11 mouse cellular contexts compared by ENCODE assay signal in genomic region chr5:14834155-14834991, GRCm38 (mm10).
DNase-seq lines count a peak whose midpoint lies in the region; ATAC-seq and TF ChIP-seq lines count a peak whose summit lies in the region.
"Had no signal": no experiment of that assay in that cellular context is flagged by ENCODE, and none has a peak within 500 bp of the region (broad histone marks: within the 10 kb centered on the region; RNA-seq: fewer than 3 reads in every experiment).

No protein-coding gene starts in this region.

- no peak overlapping the region for H3K4me3 ChIP-seq in left cerebral cortex, adult 2 months
- H3K4me3 ChIP-seq in layer of hippocampus, adult 2 months, result no peak overlapping the region
- no peak overlapping the region for H3K4me3 ChIP-seq in liver, embryonic 12.5 days
- H3K4me3 ChIP-seq: embryonic facial prominence, embryonic 15.5 days; limb, embryonic 10.5 days had no signal

- no peak for DNase-seq in left cerebral cortex, adult 2 months (ENCODE audit: extremely low spot score in 1 of 2, low spot score in 2 of 2)
- no peak for DNase-seq in left cerebral cortex, postnatal 36 days (ENCODE audit: low spot score in 2 of 2)
- DNase-seq in cerebellum, adult 9-10 months, result peak; percentile 75
- peak; percentile 24 to 51 for DNase-seq in layer of hippocampus, adult 2 months (ENCODE audit: low spot score in 2 of 2)
- DNase-seq in retina, adult 2 months (ENCODE audit: low read depth, low spot score), result peak; percentile 32
- no peak for DNase-seq in ovary, postnatal 14 days (ENCODE audit: low spot score)
- no peak for DNase-seq in ovary, adult 18-20 months (ENCODE audit: low spot score)

- ATAC-seq in liver, embryonic 12.5 days, result no peak
- ATAC-seq: intestine, postnatal 0 days had no signal

- H3K9ac ChIP-seq in liver, embryonic 12.5 days, result no peak overlapping the region
- H3K9ac ChIP-seq: embryonic facial prominence, embryonic 15.5 days had no signal

- no peaks in the 10 kb centered on the region for H3K36me3 ChIP-seq in liver, embryonic 12.5 days
- H3K36me3 ChIP-seq: embryonic facial prominence, embryonic 15.5 days; limb, embryonic 10.5 days had no signal

- WGBS in liver, embryonic 12.5 days (ENCODE audit: insufficient replicate concordance), result 47% methylated on average over 4 of the region's 4 CpGs

- intact Hi-C loops in left cerebral cortex, adult 2 months (cut with DNase I), result no loop called here
- intact Hi-C loops in left cerebral cortex, postnatal 36 days (cut with DNase I), result no loop called here

- H3K4me1 ChIP-seq in liver, embryonic 12.5 days, result no peaks in the 10 kb centered on the region
- H3K4me1 ChIP-seq: embryonic facial prominence, embryonic 15.5 days; limb, embryonic 10.5 days had no signal

- TF ChIP-seq CTCF in left cerebral cortex, adult 2 months (IDR thresholded peaks at IDR 0.05), result no peak
- TF ChIP-seq CTCF in layer of hippocampus, adult 2 months (conservative IDR thresholded peaks at IDR 0.05), result no peak

- H3K4me2 ChIP-seq in liver, embryonic 12.5 days, result no peak overlapping the region
- H3K4me2 ChIP-seq: embryonic facial prominence, embryonic 15.5 days had no signal

- peak overlapping the region; percentile 4; the same call in 1 of the 2 replicates for H3K27ac ChIP-seq in left cerebral cortex, adult 2 months
- H3K27ac ChIP-seq in layer of hippocampus, adult 2 months, result peak overlapping the region; percentile 81
- no peak overlapping the region for H3K27ac ChIP-seq in liver, embryonic 12.5 days
- H3K27ac ChIP-seq: embryonic facial prominence, embryonic 15.5 days; limb, embryonic 10.5 days had no signal

- H3K9me3 ChIP-seq in liver, embryonic 12.5 days (replicated peaks), result no peaks in the 10 kb centered on the region
- H3K9me3 ChIP-seq: embryonic facial prominence, embryonic 15.5 days; limb, embryonic 10.5 days had no signal

- no peaks in the 10 kb centered on the region for H3K27me3 ChIP-seq in liver, embryonic 12.5 days (replicated peaks)
- H3K27me3 ChIP-seq: embryonic facial prominence, embryonic 15.5 days had no signal

Comparison
In these comparisons a context has a peak if more than half of its experiments do, and no peak if none do; other contexts are left out.
1. DNase-seq: peak in cerebellum, adult 9-10 months (single experiment), layer of hippocampus, adult 2 months (2 of 2) and retina, adult 2 months (single experiment); none in left cerebral cortex, adult 2 months (0 of 2), left cerebral cortex, postnatal 36 days (0 of 2), ovary, postnatal 14 days (single experiment) and ovary, adult 18-20 months (single experiment).